Mouse (Mus musculus): ENCODE data around the gene Hoxc10. TPM values are rescaled to one million over a fixed set of nuclear protein-coding genes. Genes with fewer than 3 reads are reported as not detected.

The Hoxc10 gene
- not detected in 2 replicates for polyA plus RNA-seq (2014; fragmentation: Nextera tagmentation; extraction: Ambion mirVana)

DNA sequence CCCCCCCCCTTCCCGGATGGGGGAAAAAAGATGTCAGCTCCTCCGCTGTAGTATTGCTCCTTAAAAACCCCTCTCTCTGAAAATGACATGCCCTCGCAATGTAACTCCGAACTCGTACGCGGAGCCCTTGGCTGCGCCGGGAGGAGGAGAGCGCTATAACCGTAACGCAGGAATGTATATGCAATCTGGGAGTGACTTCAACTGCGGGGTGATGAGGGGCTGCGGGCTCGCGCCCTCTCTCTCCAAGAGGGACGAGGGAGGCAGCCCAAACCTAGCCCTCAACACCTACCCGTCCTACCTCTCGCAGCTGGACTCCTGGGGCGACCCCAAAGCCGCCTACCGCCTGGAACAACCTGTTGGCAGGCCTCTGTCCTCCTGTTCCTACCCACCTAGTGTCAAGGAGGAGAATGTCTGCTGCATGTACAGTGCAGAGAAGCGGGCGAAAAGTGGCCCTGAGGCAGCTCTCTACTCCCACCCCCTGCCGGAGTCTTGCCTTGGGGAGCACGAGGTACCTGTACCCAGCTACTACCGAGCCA is at the start of gene Hoxc10:
Gene Hoxc10, plus strand, starts transcription at position 21 of the 536 bp plus-strand sequence.
- WGBS: 4% methylated on average over 26 of the region's 27 CpGs
- Histone ChIP-seq H3K9me3 (ENCODE audit: control insufficient read depth, low read length) (no peaks in the 10 kb centered on the region), H3K27me3 (ENCODE audit: control insufficient read depth, insufficient read depth, low read length) (peaks cover 98% of the 10 kb centered on the region), H3K27ac (ENCODE audit: low read depth, low read length) (no peak within 1 kb of the TSS), H3K36me3 (ENCODE audit: control insufficient read depth, insufficient read depth, low read length) (no peaks in the 10 kb centered on the region), H3K4me2 (peak within 1 kb of the TSS; percentile 19; the same call in 1 of the 2 replicates), H3K4me1 (ENCODE audit: control insufficient read depth, insufficient read depth, low read length) (no peaks in the 10 kb centered on the region; the same call in 1 of the 2 replicates), H3K4me3 (ENCODE audit: low read depth, low read length) (peak within 1 kb of the TSS; percentile 7; the same call in 1 of the 2 replicates), H3K9ac (ENCODE audit: low read length) (no peak within 1 kb of the TSS)
- ATAC-seq (ENCODE audit: low FRiP score): peak; percentile 58
- DNase-seq (ENCODE audit: low spot score, missing footprints): peak; percentile 94

DNA sequence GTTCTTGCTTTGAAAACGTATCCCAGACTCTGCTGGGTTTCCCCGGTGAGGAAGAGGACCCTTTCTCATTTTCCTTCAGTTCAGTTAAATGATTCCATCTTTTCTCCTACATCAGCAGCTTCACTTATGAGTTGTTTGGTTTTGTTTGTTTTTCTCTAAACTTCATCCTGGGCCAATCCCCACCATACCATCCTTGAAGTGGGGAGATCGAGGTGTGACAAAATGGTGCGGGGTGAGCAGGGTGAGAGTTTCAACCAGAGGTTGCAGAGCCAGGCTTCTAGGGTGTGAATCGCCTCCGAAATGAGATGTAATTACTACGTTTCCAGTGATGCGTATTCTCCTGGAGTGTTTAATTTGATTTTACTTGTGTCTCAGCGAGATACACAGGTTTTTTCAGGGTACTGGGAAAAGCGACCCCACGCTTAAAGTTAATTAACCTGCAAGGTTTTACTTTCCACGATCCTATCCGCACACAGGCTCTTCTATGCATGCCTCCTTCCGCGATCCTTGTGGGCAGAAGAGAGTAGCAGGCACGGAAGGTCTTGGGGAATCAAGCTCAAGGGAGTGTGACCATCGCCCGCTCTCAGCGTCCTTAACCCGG is 48.5 kb upstream of the Hoxc10 start:
- Histone ChIP-seq H3K4me1 (ENCODE audit: control insufficient read depth, insufficient read depth, low read length) (peaks cover 2% of the 10 kb centered on the region; the same call in 1 of the 2 replicates), H3K27ac (ENCODE audit: low read depth, low read length) (no peak overlapping the region), H3K27me3 (ENCODE audit: control insufficient read depth, insufficient read depth, low read length) (peaks cover 95% of the 10 kb centered on the region), H3K36me3 (ENCODE audit: control insufficient read depth, insufficient read depth, low read length) (no peaks in the 10 kb centered on the region), H3K9me3 (ENCODE audit: control insufficient read depth, low read length) (no peaks in the 10 kb centered on the region), H3K4me2 (no peak overlapping the region), H3K4me3 (ENCODE audit: low read depth, low read length) (no peak overlapping the region), H3K9ac (ENCODE audit: low read length) (no peak overlapping the region)
- ATAC-seq (ENCODE audit: low FRiP score) (no peak), DNase-seq (ENCODE audit: low spot score, missing footprints) (peak; percentile 94)
- 1% methylated on average over 20 of the region's 20 CpGs for WGBS

DNA sequence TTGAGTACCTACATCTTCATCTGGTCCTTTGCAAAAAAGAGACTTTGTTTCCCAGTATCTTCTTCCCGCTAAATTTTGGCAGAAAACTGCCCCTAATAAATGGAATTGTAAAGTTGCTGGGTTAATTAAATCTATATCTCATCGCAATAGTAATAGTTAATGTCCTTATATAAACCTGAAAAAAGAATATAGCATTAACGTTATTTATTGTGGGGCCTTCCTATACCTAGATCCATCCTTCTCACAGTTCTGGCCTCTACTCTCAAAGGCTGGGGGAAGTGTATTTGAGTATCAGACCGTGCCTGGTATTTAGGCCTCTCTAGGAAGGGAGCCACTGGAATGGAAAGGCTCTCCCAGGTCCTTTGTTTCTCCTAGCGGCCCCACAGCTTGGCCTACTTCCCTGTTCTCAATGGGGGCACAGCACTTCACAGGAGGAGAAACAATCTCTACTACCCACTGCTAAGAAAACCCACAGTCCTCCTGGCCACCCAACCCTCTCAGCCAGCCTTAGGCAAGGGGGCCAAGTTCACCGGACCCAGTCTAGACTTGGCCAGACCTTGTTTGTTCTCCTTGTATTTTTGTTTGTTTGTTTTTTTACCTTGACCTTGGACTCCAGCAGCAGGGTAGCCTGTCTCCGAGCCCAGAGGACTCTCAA is 47.9 kb upstream of the Hoxc10 start:
- peak; percentile 92 for DNase-seq (ENCODE audit: low spot score, missing footprints)
- Histone ChIP-seq H3K36me3 (ENCODE audit: control insufficient read depth, insufficient read depth, low read length) (no peaks in the 10 kb centered on the region), H3K4me3 (ENCODE audit: low read depth, low read length) (no peak overlapping the region), H3K4me1 (ENCODE audit: control insufficient read depth, insufficient read depth, low read length) (peaks cover 2% of the 10 kb centered on the region; the same call in 1 of the 2 replicates), H3K27ac (ENCODE audit: low read depth, low read length) (no peak overlapping the region), H3K9me3 (ENCODE audit: control insufficient read depth, low read length) (no peaks in the 10 kb centered on the region), H3K4me2 (no peak overlapping the region), H3K9ac (ENCODE audit: low read length) (no peak overlapping the region), H3K27me3 (ENCODE audit: control insufficient read depth, insufficient read depth, low read length) (peaks cover 95% of the 10 kb centered on the region)
- ATAC-seq (ENCODE audit: low FRiP score): no peak
- 2% methylated on average over 7 of the region's 7 CpGs for WGBS

DNA sequence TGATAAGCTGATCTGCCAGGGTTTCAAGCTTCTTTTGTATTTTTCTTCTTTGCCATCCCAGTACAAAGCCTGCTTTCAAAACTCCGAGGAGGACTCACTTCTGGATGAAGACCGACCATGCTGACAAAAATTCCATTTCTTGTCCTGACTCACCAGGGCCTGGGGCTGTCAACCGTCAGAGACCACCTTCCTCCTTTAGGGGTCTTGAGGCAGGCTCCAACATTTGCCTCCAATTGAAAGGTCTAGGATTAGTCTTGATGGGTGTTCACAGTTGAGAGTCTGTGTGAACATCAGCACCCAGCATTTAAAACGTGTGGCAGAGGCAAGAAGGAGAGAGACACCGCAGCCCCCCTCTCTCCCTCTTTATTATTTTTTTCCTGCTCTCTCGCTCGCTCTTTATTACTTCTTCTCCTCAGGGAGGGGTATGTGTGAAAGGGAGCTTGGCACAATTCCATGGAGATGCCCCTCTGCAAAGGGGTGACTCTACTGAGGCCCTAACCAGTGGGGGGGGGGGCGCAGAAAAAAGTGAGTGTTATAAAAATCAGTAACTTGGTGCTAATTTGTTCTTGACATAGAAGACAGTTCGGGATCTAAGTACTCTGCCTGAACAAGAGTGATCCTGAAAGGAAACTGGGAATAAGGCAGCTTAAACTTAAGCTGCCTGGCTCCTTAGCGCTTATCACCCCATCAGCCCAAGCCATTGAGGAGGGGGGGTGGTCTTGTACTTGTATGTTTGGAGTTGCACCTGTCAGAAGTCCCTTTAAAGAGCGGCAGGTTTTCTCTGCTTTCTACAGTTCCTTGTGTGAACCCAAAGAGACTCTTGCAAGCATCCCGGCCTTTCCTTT is 47.0 kb upstream of the Hoxc10 start:
- Histone ChIP-seq H3K4me1 (ENCODE audit: control insufficient read depth, insufficient read depth, low read length) (peaks cover 2% of the 10 kb centered on the region; the same call in 1 of the 2 replicates), H3K4me2 (no peak overlapping the region), H3K4me3 (ENCODE audit: low read depth, low read length) (no peak overlapping the region), H3K36me3 (ENCODE audit: control insufficient read depth, insufficient read depth, low read length) (no peaks in the 10 kb centered on the region), H3K27me3 (ENCODE audit: control insufficient read depth, insufficient read depth, low read length) (peaks cover 98% of the 10 kb centered on the region), H3K9me3 (ENCODE audit: control insufficient read depth, low read length) (no peaks in the 10 kb centered on the region), H3K27ac (ENCODE audit: low read depth, low read length) (no peak overlapping the region), H3K9ac (ENCODE audit: low read length) (no peak overlapping the region)
- DNase-seq (ENCODE audit: low spot score, missing footprints): peak; percentile 90
- 4% methylated on average over 12 of the region's 12 CpGs for WGBS
- ATAC-seq (ENCODE audit: low FRiP score): no peak

DNA sequence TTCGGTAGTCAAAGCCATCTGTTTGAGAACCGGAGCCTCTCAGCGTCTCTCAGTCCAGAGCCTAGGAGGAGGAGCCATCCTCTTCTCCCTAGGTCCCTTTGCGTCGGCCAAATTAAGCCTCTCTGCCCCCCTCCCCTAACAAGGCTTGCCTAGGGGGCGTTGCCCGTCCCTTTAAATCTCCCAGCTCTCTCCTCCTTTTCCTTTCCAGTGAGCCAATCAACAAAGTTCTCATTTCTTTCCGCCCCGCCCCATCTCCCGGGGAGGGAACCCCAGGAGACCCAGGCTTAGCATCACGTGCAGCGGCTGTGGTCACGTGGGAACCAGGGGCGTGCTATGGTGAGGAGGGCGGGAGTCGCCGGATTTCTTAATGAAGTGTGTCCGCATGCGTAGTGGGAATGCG is 46.0 kb upstream of the Hoxc10 start:
- DNase-seq (ENCODE audit: low spot score, missing footprints): peak; percentile 97
- H3K4me2 ChIP-seq: peak overlapping the region; percentile 25; the same call in 1 of the 2 replicates
- H3K27me3 ChIP-seq (ENCODE audit: control insufficient read depth, insufficient read depth, low read length): peaks cover 98% of the 10 kb centered on the region
- H3K9ac ChIP-seq (ENCODE audit: low read length): no peak overlapping the region
- H3K4me1 ChIP-seq (ENCODE audit: control insufficient read depth, insufficient read depth, low read length): peaks cover 2% of the 10 kb centered on the region; the same call in 1 of the 2 replicates
- peak; percentile 93 for ATAC-seq (ENCODE audit: low FRiP score)
- H3K4me3 ChIP-seq (ENCODE audit: low read depth, low read length): 0 out of 2 replicates have a peak overlapping the region, but pooled peaks have one; percentile 17
- H3K27ac ChIP-seq (ENCODE audit: low read depth, low read length): no peak overlapping the region
- H3K9me3 ChIP-seq (ENCODE audit: control insufficient read depth, low read length): no peaks in the 10 kb centered on the region
- no peaks in the 10 kb centered on the region for H3K36me3 ChIP-seq (ENCODE audit: control insufficient read depth, insufficient read depth, low read length)
- under 1% methylated on average over 19 of the region's 20 CpGs for WGBS

DNA sequence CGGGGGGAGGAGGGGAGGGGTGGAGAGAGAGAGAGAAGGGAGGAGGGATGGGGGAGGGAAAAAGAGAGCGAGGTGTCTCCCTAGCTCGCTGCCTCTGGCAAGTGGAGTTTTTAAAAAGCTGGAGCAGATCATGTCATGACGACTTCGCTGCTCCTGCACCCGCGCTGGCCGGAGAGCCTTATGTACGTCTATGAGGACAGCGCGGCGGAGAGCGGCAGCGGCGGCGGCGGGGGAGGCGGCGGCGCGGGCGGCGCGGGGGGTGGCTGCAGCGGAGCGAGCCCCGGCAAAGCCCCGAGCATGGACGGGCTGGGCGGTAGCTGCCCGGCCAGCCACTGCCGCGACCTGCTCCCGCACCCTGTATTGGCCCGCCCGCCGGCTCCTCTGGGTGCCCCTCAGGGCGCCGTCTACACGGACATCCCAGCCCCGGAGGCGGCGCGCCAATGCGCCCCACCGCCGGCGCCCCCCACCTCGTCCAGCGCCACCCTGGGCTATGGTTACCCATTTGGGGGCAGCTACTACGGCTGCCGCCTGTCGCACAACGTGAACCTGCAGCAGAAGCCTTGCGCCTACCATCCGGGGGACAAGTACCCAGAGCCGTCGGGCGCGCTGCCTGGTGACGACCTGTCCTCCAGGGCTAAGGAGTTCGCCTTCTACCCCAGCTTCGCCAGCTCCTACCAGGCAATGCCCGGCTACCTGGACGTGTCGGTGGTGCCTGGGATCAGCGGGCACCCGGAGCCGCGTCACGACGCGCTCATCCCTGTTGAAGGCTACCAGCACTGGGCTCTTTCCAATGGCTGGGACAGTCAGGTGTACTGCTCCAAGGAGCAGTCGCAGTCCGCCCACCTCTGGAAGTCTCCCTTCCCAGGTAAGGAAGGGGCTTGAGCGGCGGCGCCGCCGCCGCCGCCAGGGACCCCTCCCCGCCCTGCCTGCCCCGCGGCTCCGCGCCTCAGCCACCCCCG is 45.3 kb upstream of the Hoxc10 start, which contains the start of gene Hoxc13:
Gene Hoxc13, plus strand, starts transcription at position 51 of the 959 bp plus-strand sequence.
- ATAC-seq (ENCODE audit: low FRiP score): peak; percentile 59
- Histone ChIP-seq H3K4me3 (ENCODE audit: low read depth, low read length) (peak within 1 kb of the TSS; percentile 17; the same call in 1 of the 2 replicates), H3K27ac (ENCODE audit: low read depth, low read length) (no peak within 1 kb of the TSS), H3K9me3 (ENCODE audit: control insufficient read depth, low read length) (no peaks in the 10 kb centered on the region), H3K4me1 (ENCODE audit: control insufficient read depth, insufficient read depth, low read length) (peaks cover 2% of the 10 kb centered on the region; the same call in 1 of the 2 replicates), H3K9ac (ENCODE audit: low read length) (no peak within 1 kb of the TSS), H3K27me3 (ENCODE audit: control insufficient read depth, insufficient read depth, low read length) (peaks cover 98% of the 10 kb centered on the region), H3K4me2 (peak within 1 kb of the TSS; percentile 25; the same call in 1 of the 2 replicates), H3K36me3 (ENCODE audit: control insufficient read depth, insufficient read depth, low read length) (no peaks in the 10 kb centered on the region)
- WGBS: under 1% methylated on average over 50 of the region's 88 CpGs
- DNase-seq (ENCODE audit: low spot score, missing footprints): peak; percentile 95

DNA sequence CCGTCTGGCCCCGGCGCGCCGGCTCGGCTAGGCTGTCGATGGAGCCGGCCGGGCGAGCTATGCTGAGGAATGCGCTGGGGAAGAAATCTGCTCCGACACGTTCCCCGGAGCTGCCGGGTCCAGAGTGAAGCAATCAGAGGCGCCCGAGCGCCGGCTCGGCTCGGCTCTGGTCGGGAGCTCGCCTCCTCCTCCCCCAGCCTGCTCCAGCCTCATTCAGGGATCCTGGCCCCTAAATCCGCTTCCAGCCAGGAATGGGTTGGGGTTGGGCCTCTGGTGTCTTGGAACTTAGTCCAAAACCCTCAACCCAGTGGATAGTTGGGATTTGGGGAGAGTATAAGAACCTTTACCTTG is 44.6 kb upstream of the Hoxc10 start:
- Histone ChIP-seq H3K4me2 (no peak overlapping the region), H3K4me3 (ENCODE audit: low read depth, low read length) (no peak overlapping the region), H3K36me3 (ENCODE audit: control insufficient read depth, insufficient read depth, low read length) (no peaks in the 10 kb centered on the region), H3K9me3 (ENCODE audit: control insufficient read depth, low read length) (no peaks in the 10 kb centered on the region), H3K4me1 (ENCODE audit: control insufficient read depth, insufficient read depth, low read length) (peaks cover 2% of the 10 kb centered on the region; the same call in 1 of the 2 replicates), H3K9ac (ENCODE audit: low read length) (no peak overlapping the region), H3K27ac (ENCODE audit: low read depth, low read length) (no peak overlapping the region), H3K27me3 (ENCODE audit: control insufficient read depth, insufficient read depth, low read length) (peaks cover 98% of the 10 kb centered on the region)
- DNase-seq (ENCODE audit: low spot score, missing footprints): peak; percentile 95
- no peak for ATAC-seq (ENCODE audit: low FRiP score)
- WGBS: under 1% methylated on average over 24 of the region's 24 CpGs

Data from midbrain, embryonic 11.5 days (tissue).